Mouse (Mus musculus) lung, adult 10 weeks (tissue): ENCODE data around the gene Siah1a. TPM values are rescaled to one million over a fixed set of nuclear protein-coding genes. Genes with fewer than 3 reads are reported as not detected.

Experiments
- polyA plus RNA-seq: library from polyadenylated mRNA; stranded (reverse); fragments of 350-450 nt; fragmentation: Illumina TruSeq; extraction: RNeasy Lipid Tissue Mini Kit (QIAGEN cat#74804); gene quantifications from one replicate; pipeline ENCODE4 v1.2.3, GENCODE M21; 2014; ENCODE audit warnings: low read depth, low replicate concordance; ENCODE audit not compliant: insufficient read depth

Siah1a gene
- 22.0 TPM for polyA plus RNA-seq

DNA sequence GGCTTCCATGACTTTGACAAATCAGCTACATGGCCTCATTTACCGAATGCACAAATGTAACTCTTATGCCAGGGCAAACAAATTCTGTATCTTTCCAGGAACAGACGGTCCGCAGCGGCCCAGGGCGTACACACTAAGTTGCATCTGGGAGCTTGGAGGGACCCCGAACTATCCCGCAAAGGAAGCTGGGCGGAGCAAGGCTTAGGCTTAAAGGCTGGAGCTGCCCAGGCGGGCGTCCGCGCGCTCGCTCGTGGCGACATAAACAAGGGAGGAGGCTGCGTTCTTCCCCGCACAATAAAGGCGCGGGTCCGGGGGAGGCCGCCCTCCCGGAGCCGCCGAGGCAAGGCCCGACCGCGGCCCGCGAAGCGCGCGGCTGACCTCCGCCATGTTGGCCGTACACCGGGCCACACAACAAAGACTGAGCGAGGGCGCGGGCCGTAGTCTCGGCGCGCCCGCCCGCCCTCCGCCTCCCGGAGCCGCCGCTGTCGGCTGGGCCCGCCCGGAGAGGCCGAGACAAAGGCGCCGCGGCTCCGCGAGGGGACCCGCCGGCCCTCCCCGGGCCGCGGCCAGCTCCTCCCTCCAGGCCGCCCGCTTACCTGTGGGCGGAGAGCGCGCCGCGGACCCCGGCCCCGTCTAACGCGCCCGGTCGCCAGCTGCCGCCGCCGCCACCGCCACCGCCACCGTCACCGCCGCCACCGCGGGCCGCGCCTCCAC is at the start of gene Siah1a, which contains the start of gene Gm10638:
TSS of gene Siah1a (minus strand) at position 714 of the 714 bp plus-strand sequence.
TSS of gene Gm10638 (plus strand) at position 479 of the 714 bp plus-strand sequence.

Other genes with a start within 250 kb of the Siah1a start
- gene Abcc12, start 165.2 kb downstream of the Siah1a start, polyA plus RNA-seq: not detected
- 51.7 TPM for gene Lonp2, start 121.9 kb downstream of the Siah1a start, polyA plus RNA-seq
- 1.7 TPM for gene Gm10638, start 235 bp downstream of the Siah1a start, polyA plus RNA-seq
- 7.8 TPM for gene N4bp1, start 139.3 kb upstream of the Siah1a start, polyA plus RNA-seq